Mouse (Mus musculus): ENCODE measurements around the gene Gm19684.
"Not testable (repeated sequence)": the region's sequence is repeated elsewhere in the genome, so short reads cannot be mapped to it uniquely, and the experiment has no call there.

- TF ChIP-seq CTCF (IDR thresholded peaks at IDR 0.05; ENCODE audit: low read depth, low read length); GATA1 (IDR thresholded peaks at IDR 0.05; ENCODE audit: borderline replicate concordance, low read length); TAL1 (conservative IDR thresholded peaks at IDR 0.05; ENCODE audit: low read depth, low read length); GATA2 (IDR thresholded peaks at IDR 0.05; ENCODE audit: borderline replicate concordance, low read depth, low read length); POLR2AphosphoS5 (IDR thresholded peaks at IDR 0.05; ENCODE audit: insufficient replicate concordance, low read depth, low read length): not testable (repeated sequence)
Observed at GRCm38 (mm10) chr17:36128525-36128924, 7.0 kb downstream of the Gm19684 start.

All from G1E (cell line).